Mouse (Mus musculus): Measurements from ENCODE around the gene Olfr598.
"Not testable (repeated sequence)": the region's sequence is repeated elsewhere in the genome, so short reads cannot be mapped to it uniquely, and the experiment has no call there.

The Olfr598 gene

DNA sequence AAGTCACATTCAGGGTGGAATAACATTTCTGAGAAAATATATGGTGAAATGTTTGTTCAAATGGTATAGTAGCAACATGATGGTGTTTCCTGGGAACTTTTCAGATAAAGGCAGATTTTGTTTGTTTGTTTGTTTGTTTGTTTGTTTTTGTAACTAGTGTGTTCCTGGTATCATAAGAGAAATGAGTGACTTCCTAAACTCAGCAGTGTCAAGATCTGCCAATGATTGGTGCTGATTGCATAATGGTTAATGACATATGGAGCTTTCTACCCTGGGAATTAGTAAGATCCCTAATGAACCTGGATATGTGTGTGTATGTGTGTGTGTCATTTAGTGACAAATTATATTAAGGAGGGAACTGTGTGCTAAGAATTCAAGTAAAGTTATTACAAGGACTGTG, at the start of gene Olfr598:
Gene Olfr598, plus strand, starts transcription at position 301 of the 400 bp plus-strand sequence.
- ATAC-seq (ENCODE audit: insufficient number of reproducible peaks, low FRiP score, low TSS enrichment): no peak

DNA sequence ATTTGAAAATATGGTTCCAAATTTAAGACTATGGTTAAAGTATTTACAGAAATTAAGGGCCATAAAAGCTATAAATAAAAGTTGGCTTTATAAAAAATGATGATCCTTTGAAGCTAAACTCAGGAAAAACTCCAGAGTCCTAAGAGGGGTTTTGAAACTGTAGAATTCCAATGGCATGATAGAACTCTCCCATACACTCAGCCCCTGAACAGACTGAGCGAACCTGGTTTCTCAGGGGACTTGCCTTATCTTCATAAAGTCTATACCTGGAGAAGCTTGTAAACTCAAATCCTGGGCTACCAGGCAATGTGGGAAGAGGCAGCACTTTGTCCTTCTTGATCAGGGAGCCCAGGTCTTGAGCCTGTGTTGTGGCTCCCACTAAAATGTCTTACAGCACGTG, 18.0 kb upstream of the Olfr598 start, which contains the start of gene Olfr596:
Gene Olfr596, plus strand, starts transcription at position 301 of the 400 bp plus-strand sequence.
- not testable (repeated sequence) for ATAC-seq (ENCODE audit: insufficient number of reproducible peaks, low FRiP score, low TSS enrichment)

GRCm38 (mm10) chr7:103316015-103316414, 7.4 kb upstream of the Olfr598 start, which contains the start of gene Olfr597:
Gene Olfr597, plus strand, starts transcription at chr7:103316315.
- ATAC-seq (ENCODE audit: insufficient number of reproducible peaks, low FRiP score, low TSS enrichment): not testable (repeated sequence)

- no peak for ATAC-seq (ENCODE audit: insufficient number of reproducible peaks, low FRiP score, low TSS enrichment)
These were observed 12.2 kb downstream of the Olfr598 start, which contains the start of gene Olfr599 for GRCm38 (mm10) chr7:103335617-103336016. Gene Olfr599, plus strand, starts transcription at chr7:103335917.

- ATAC-seq (ENCODE audit: insufficient number of reproducible peaks, low FRiP score, low TSS enrichment): no peak
These were observed 26.2 kb downstream of the Olfr598 start, which contains the start of gene Olfr600 for GRCm38 (mm10) chr7:103349569-103349968. Gene Olfr600, minus strand, starts transcription at chr7:103349669.

GRCm38 (mm10) chr7:103362555-103362954, 39.2 kb downstream of the Olfr598 start, which contains the start of gene Olfr601:
Gene Olfr601, minus strand, starts transcription at chr7:103362655.
- ATAC-seq (ENCODE audit: insufficient number of reproducible peaks, low FRiP score, low TSS enrichment): no peak

Data from cerebellum, adult (tissue).